Mouse (Mus musculus) midbrain, embryonic 11.5 days (tissue): ENCODE results near the gene Oaz3. TPM values are rescaled to one million over a fixed set of nuclear protein-coding genes. Genes with fewer than 3 reads are reported as not detected.
A peak's percentile ranks its signal among the peaks of the same experiment; 100 is the strongest.

Experiments
- ATAC-seq: fragments of 200-750 bp; cut with Nextera tagmentation; 2 replicates; pipeline ENCODE4 v1.8.0; 2017; ENCODE audit warnings: moderate TSS enrichment, moderate library complexity; ENCODE audit not compliant: low FRiP score
- DNase-seq: peaks from one replicate; pipeline ENCODE4 v3.0.0; 2015; ENCODE audit warnings: low spot score; ENCODE audit errors: missing footprints
- H3K27ac ChIP-seq: fragments of 300-500 bp; sonication (generic); 2 replicates; pipeline ENCODE4 v1.5.1; 2014; ENCODE audit warnings: low read depth, low read length
- H3K27me3 ChIP-seq: fragments of 300-500 bp; sonication (generic); 2 replicates; pipeline ENCODE4 v1.6.1; 2014; ENCODE audit warnings: mild to moderate bottlenecking, low read length, moderate library complexity, mixed read lengths; ENCODE audit not compliant: control insufficient read depth, insufficient read depth
- H3K36me3 ChIP-seq: fragments of 300-500 bp; sonication (generic); 2 replicates; pipeline ENCODE4 v1.6.1; 2014; ENCODE audit warnings: mild to moderate bottlenecking, low read length, moderate library complexity, mixed read lengths; ENCODE audit not compliant: control insufficient read depth, insufficient read depth
- H3K4me1 ChIP-seq: fragments of 300-500 bp; sonication (generic); 2 replicates; pipeline ENCODE4 v1.6.1; 2014; ENCODE audit warnings: low read length; ENCODE audit not compliant: control insufficient read depth, insufficient read depth
- H3K4me2 ChIP-seq: fragments of 300-500 bp; sonication (generic); 2 replicates; pipeline ENCODE4 v1.6.1; 2014; ENCODE audit warnings: mild to moderate bottlenecking, moderate library complexity
- H3K4me3 ChIP-seq: fragments of 300-500 bp; sonication (generic); 2 replicates; pipeline ENCODE4 v1.5.1; 2014; ENCODE audit warnings: low read depth, low read length
- H3K9ac ChIP-seq: fragments of 300-500 bp; sonication (generic); 2 replicates; pipeline ENCODE4 v1.6.1; 2014; ENCODE audit warnings: low read length
- H3K9me3 ChIP-seq: fragments of 300-500 bp; sonication (generic); 2 replicates; pipeline ENCODE4 v1.6.1; 2016; ENCODE audit warnings: low read length; ENCODE audit not compliant: control insufficient read depth
- WGBS: fragments of 180-500 bp; shearing (Covaris S2); extraction: QIAGEN DNeasy Blood & Tissue Kit; methylation state at CpG from one replicate; pipeline ENCODE4 v1.1.7; 2014; 5-methylcytosine and 5-hydroxymethylcytosine counted together
- polyA plus RNA-seq: library from polyadenylated mRNA; unstranded; fragments of >200 nt; fragmentation: Nextera tagmentation; extraction: Ambion mirVana; gene quantifications from 2 replicates; pipeline ENCODE4 v1.2.1, GENCODE M21; 2014

Oaz3 gene
- polyA plus RNA-seq, 1 experiment from 2014 or later = not detected

GRCm38 (mm10) chr3:94434305-94434704 lies 9.4 kb downstream of the Oaz3 start:
- Histone ChIP-seq H3K4me1 (no peaks in the 10 kb centered on the region), H3K4me3 (no peak overlapping the region), H3K4me2 (no peak overlapping the region), H3K27me3 (no peaks in the 10 kb centered on the region), H3K27ac (no peak overlapping the region), H3K9ac (no peak overlapping the region), H3K36me3 (no peaks in the 10 kb centered on the region), H3K9me3 (no peaks in the 10 kb centered on the region)
- WGBS = 98% methylated on average over 2 of the region's 2 CpGs
- no peak for ATAC-seq
- no peak for DNase-seq

- Histone ChIP-seq H3K27ac (no peak overlapping the region), H3K4me1 (no peaks in the 10 kb centered on the region), H3K9me3 (no peaks in the 10 kb centered on the region), H3K4me3 (no peak overlapping the region), H3K27me3 (no peaks in the 10 kb centered on the region), H3K36me3 (no peaks in the 10 kb centered on the region), H3K4me2 (no peak overlapping the region), H3K9ac (no peak overlapping the region)
- WGBS = 79% methylated on average over 2 of the region's 2 CpGs
- ATAC-seq (no peak), DNase-seq (no peak)
Observed at GRCm38 (mm10) chr3:94430980-94431379, 12.7 kb downstream of the Oaz3 start.

- DNase-seq = peak; percentile 98
- no peak within 1 kb of the TSS; the same call in 1 of the 2 replicates for H3K27ac ChIP-seq
- peak within 1 kb of the TSS; percentile 77 for H3K9ac ChIP-seq
- peak within 1 kb of the TSS; percentile 91 for H3K4me2 ChIP-seq
- no peaks in the 10 kb centered on the region for H3K36me3 ChIP-seq
- H3K4me3 ChIP-seq = peak within 1 kb of the TSS; percentile 54
- peak; percentile 98 for ATAC-seq
- WGBS = 9% methylated on average over 52 of the region's 52 CpGs
- no peaks in the 10 kb centered on the region for H3K9me3 ChIP-seq
- H3K4me1 ChIP-seq = peaks cover 10% of the 10 kb centered on the region
- H3K27me3 ChIP-seq = no peaks in the 10 kb centered on the region
Observed at GRCm38 (mm10) chr3:94413031-94413679, 30.6 kb downstream of the Oaz3 start, which contains the start of gene Tdrkh. Gene Tdrkh (plus strand): TSS chr3:94413273.

- ATAC-seq = peak; percentile 66
Observed at GRCm38 (mm10) chr3:94412530-94412929, 31.2 kb downstream of the Oaz3 start.

GRCm38 (mm10) chr3:94405561-94405960 lies 38.2 kb downstream of the Oaz3 start:
- ATAC-seq (no peak), DNase-seq (no peak)
- Histone ChIP-seq H3K27me3 (no peaks in the 10 kb centered on the region; the same call in 1 of the 2 replicates), H3K9ac (no peak overlapping the region), H3K36me3 (no peaks in the 10 kb centered on the region), H3K4me3 (no peak overlapping the region), H3K4me1 (peaks cover 4% of the 10 kb centered on the region; the same call in 1 of the 2 replicates), H3K4me2 (no peak overlapping the region), H3K27ac (no peak overlapping the region), H3K9me3 (no peaks in the 10 kb centered on the region)
- 78% methylated on average over 4 of the region's 4 CpGs for WGBS

More at GRCm38 (mm10) chr3:94412530-94412929, 31.2 kb downstream of the Oaz3 start:
- 11% methylated on average over 25 of the region's 25 CpGs for WGBS
- Histone ChIP-seq H3K9ac (peak overlapping the region; percentile 77), H3K27me3 (no peaks in the 10 kb centered on the region), H3K4me3 (peak overlapping the region; percentile 54), H3K36me3 (no peaks in the 10 kb centered on the region), H3K4me2 (peak overlapping the region; percentile 91), H3K4me1 (peaks cover 10% of the 10 kb centered on the region), H3K27ac (no peak overlapping the region; the same call in 1 of the 2 replicates), H3K9me3 (no peaks in the 10 kb centered on the region)
- DNase-seq = no peak

GRCm38 (mm10) chr3:94404366-94405054 lies 39.2 kb downstream of the Oaz3 start:
- no peak for ATAC-seq

GRCm38 (mm10) chr3:94402451-94402850 lies 41.3 kb downstream of the Oaz3 start:
- 73% methylated on average over 8 of the region's 8 CpGs for WGBS
- Histone ChIP-seq H3K27me3 (no peaks in the 10 kb centered on the region; the same call in 1 of the 2 replicates), H3K9ac (no peak overlapping the region), H3K27ac (no peak overlapping the region), H3K4me1 (peaks cover 12% of the 10 kb centered on the region), H3K9me3 (no peaks in the 10 kb centered on the region), H3K4me2 (no peak overlapping the region), H3K36me3 (no peaks in the 10 kb centered on the region), H3K4me3 (no peak overlapping the region)
- no peak for ATAC-seq
- DNase-seq = no peak

More at GRCm38 (mm10) chr3:94404366-94405054, 39.2 kb downstream of the Oaz3 start:
- peaks cover 6% of the 10 kb centered on the region; the same call in 1 of the 2 replicates for H3K4me1 ChIP-seq
- no peaks in the 10 kb centered on the region for H3K9me3 ChIP-seq
- no peak for DNase-seq
- 0 out of 2 replicates have a peak overlapping the region, but pooled peaks have one; percentile 20 for H3K9ac ChIP-seq
- no peaks in the 10 kb centered on the region for H3K36me3 ChIP-seq
- H3K27ac ChIP-seq = no peak overlapping the region
- no peak overlapping the region for H3K4me3 ChIP-seq
- 29% methylated on average over 7 of the region's 7 CpGs for WGBS
- no peak overlapping the region for H3K4me2 ChIP-seq
- H3K27me3 ChIP-seq = no peaks in the 10 kb centered on the region; the same call in 1 of the 2 replicates

GRCm38 (mm10) chr3:94399663-94400310 lies 43.9 kb downstream of the Oaz3 start:
- 22% methylated on average over 5 of the region's 5 CpGs for WGBS
- H3K36me3 ChIP-seq = no peaks in the 10 kb centered on the region
- peak overlapping the region; percentile 55 for H3K9ac ChIP-seq
- peak overlapping the region; percentile 31 for H3K4me3 ChIP-seq
- no peaks in the 10 kb centered on the region for H3K9me3 ChIP-seq
- DNase-seq (peak; percentile 90), ATAC-seq (peak; percentile 49)
- H3K27ac ChIP-seq = no peak overlapping the region
- no peaks in the 10 kb centered on the region; the same call in 1 of the 2 replicates for H3K27me3 ChIP-seq
- H3K4me2 ChIP-seq = peak overlapping the region; percentile 56
- H3K4me1 ChIP-seq = peaks cover 12% of the 10 kb centered on the region
